20 mouse cellular contexts compared by ENCODE assay signal in genomic region chr2:101416702-101417101, GRCm38 (mm10).
A peak's percentile ranks its signal among the peaks of the same experiment; 100 is the strongest.
DNase-seq lines count a peak whose midpoint lies in the region; ATAC-seq and TF ChIP-seq lines count a peak whose summit lies in the region.
"Had no signal": no experiment of that assay in that cellular context is flagged by ENCODE, and none has a peak within 500 bp of the region (broad histone marks: within the 10 kb centered on the region; RNA-seq: fewer than 3 reads in every experiment).

No protein-coding gene starts in this region.

- H3K4me3 ChIP-seq in kidney, embryonic 16.5 days (ENCODE audit: low read length): no peak overlapping the region
- H3K4me3 ChIP-seq in kidney, adult 2 months (ENCODE audit: insufficient read depth, low read depth, low read length): no peak overlapping the region
- H3K4me3 ChIP-seq in lung, embryonic 16.5 days (ENCODE audit: low read length): no peak overlapping the region
- H3K4me3 ChIP-seq in neural tube, embryonic 15.5 days (replicated peaks): no peak overlapping the region
- H3K4me3 ChIP-seq: forebrain, embryonic 13.5 days had no signal

- no peak overlapping the region for H3K27ac ChIP-seq in kidney, embryonic 16.5 days (ENCODE audit: low read length)
- H3K27ac ChIP-seq in kidney, adult 2 months (ENCODE audit: insufficient read depth, low read depth, low read length): no peak overlapping the region
- H3K27ac ChIP-seq in lung, embryonic 16.5 days (ENCODE audit: low read length): no peak overlapping the region
- no peak overlapping the region for H3K27ac ChIP-seq in neural tube, embryonic 15.5 days (replicated peaks)
- H3K27ac ChIP-seq: forebrain, embryonic 13.5 days; liver, embryonic 14.5 days had no signal

- H3K4me2 ChIP-seq in kidney, embryonic 16.5 days (replicated peaks; ENCODE audit: low read depth, low read length): no peak overlapping the region
- no peak overlapping the region for H3K4me2 ChIP-seq in lung, embryonic 16.5 days (ENCODE audit: low read depth, low read length)
- H3K4me2 ChIP-seq in neural tube, embryonic 15.5 days: no peak overlapping the region
- H3K4me2 ChIP-seq: forebrain, embryonic 13.5 days had no signal

- no peak for DNase-seq in kidney, adult 2 months
- DNase-seq in lung, postnatal 14 days: no peak
- DNase-seq in neural tube, embryonic 10.5 days (ENCODE audit: extremely low spot score, low spot score): no peak
- DNase-seq in ovary, postnatal 10 days (ENCODE audit: low spot score): no peak
- DNase-seq: adrenal gland, postnatal 25 days; B cell, adult 2 months; cerebellum, adult 18-20 months; cerebellum, postnatal 10 days; gastrocnemius, postnatal 10 days; heart, postnatal 14 days; kidney, adult 8-10 months; liver; right cerebral cortex, postnatal 25 days; thymus, postnatal 25 days had no signal

- no peaks in the 10 kb centered on the region for H3K9me3 ChIP-seq in kidney, embryonic 16.5 days (ENCODE audit: low read length)
- no peaks in the 10 kb centered on the region for H3K9me3 ChIP-seq in lung, embryonic 16.5 days (ENCODE audit: control insufficient read depth, low read length)
- H3K9me3 ChIP-seq in neural tube, embryonic 15.5 days (replicated peaks): no peaks in the 10 kb centered on the region
- H3K9me3 ChIP-seq: forebrain, embryonic 13.5 days had no signal

- WGBS in kidney, embryonic 16.5 days: 38% methylated on average over 3 of the region's 3 CpGs
- 46% methylated on average over 3 of the region's 3 CpGs for WGBS in kidney, adult 2 months
- 33% methylated on average over 3 of the region's 3 CpGs for WGBS in lung, embryonic 16.5 days
- WGBS in neural tube, embryonic 15.5 days: 52% methylated on average over 3 of the region's 3 CpGs

- TF ChIP-seq CTCF in kidney, adult 2 months (conservative IDR thresholded peaks at IDR 0.05; ENCODE audit: insufficient read depth, insufficient read length, low read depth, low read length): no peak

- TF ChIP-seq POLR2A in kidney, adult 2 months (IDR thresholded peaks at IDR 0.05; ENCODE audit: low read depth, low read length): no peak

- H3K27me3 ChIP-seq in kidney, embryonic 16.5 days (ENCODE audit: insufficient read depth, low read length): no peaks in the 10 kb centered on the region
- no peaks in the 10 kb centered on the region for H3K27me3 ChIP-seq in kidney, adult 2 months (replicated peaks; ENCODE audit: control insufficient read depth, insufficient read depth, low read length)
- no peaks in the 10 kb centered on the region for H3K27me3 ChIP-seq in lung, embryonic 16.5 days (ENCODE audit: control insufficient read depth, insufficient read depth, low read depth, low read length)
- no peaks in the 10 kb centered on the region for H3K27me3 ChIP-seq in neural tube, embryonic 15.5 days (replicated peaks)
- H3K27me3 ChIP-seq: forebrain, embryonic 13.5 days had no signal

- no peaks in the 10 kb centered on the region for H3K4me1 ChIP-seq in kidney, embryonic 16.5 days (ENCODE audit: insufficient read depth, low read length)
- no peaks in the 10 kb centered on the region for H3K4me1 ChIP-seq in kidney, adult 2 months (ENCODE audit: control insufficient read depth, insufficient read depth, low read length)
- H3K4me1 ChIP-seq in lung, embryonic 16.5 days (replicated peaks; ENCODE audit: control insufficient read depth, insufficient read depth, low read length): no peaks in the 10 kb centered on the region
- H3K4me1 ChIP-seq in neural tube, embryonic 15.5 days: no peaks in the 10 kb centered on the region
- H3K4me1 ChIP-seq: forebrain, embryonic 13.5 days had no signal

- H3K9ac ChIP-seq in kidney, embryonic 16.5 days (replicated peaks; ENCODE audit: low read length): no peak overlapping the region
- H3K9ac ChIP-seq in lung, embryonic 16.5 days (ENCODE audit: low read length): no peak overlapping the region
- H3K9ac ChIP-seq in neural tube, embryonic 15.5 days (replicated peaks): no peak overlapping the region
- H3K9ac ChIP-seq: forebrain, embryonic 13.5 days; liver, embryonic 14.5 days had no signal

- no peaks in the 10 kb centered on the region for H3K36me3 ChIP-seq in kidney, embryonic 16.5 days (ENCODE audit: insufficient read depth, low read length)
- no peaks in the 10 kb centered on the region for H3K36me3 ChIP-seq in kidney, adult 2 months (ENCODE audit: control insufficient read depth, insufficient read depth, low read length)
- H3K36me3 ChIP-seq in lung, embryonic 16.5 days (ENCODE audit: control insufficient read depth, insufficient read depth, low read length): no peaks in the 10 kb centered on the region
- H3K36me3 ChIP-seq in neural tube, embryonic 15.5 days: no peaks in the 10 kb centered on the region

- peak; percentile 84 for ATAC-seq in kidney, embryonic 16.5 days (ENCODE audit: low FRiP score, low TSS enrichment)
- peak; percentile 89 for ATAC-seq in lung, embryonic 16.5 days (ENCODE audit: low read depth)
- peak; percentile 35; the same call in 1 of the 2 replicates for ATAC-seq in neural tube, embryonic 15.5 days (ENCODE audit: low FRiP score)
- ATAC-seq: forebrain, embryonic 13.5 days; hindbrain, embryonic 16.5 days had no signal

Comparison
In these comparisons a context has a peak if more than half of its experiments do, and no peak if none do; other contexts are left out.
1. ATAC-seq: peak in every context shown above with its lines; median percentile 89 in lung, embryonic 16.5 days; 84 in kidney, embryonic 16.5 days; 35 in neural tube, embryonic 15.5 days.